Mouse (Mus musculus): ENCODE measurements at regions not wholly inside any gene's neighbourhood (a gene's known extent, or its start where the extent isn't known, plus 50 kb on each side); places are given as distances from the start of the nearest gene placed in this dataset.
A peak's percentile ranks its signal among the peaks of the same experiment; 100 is the strongest.
"Not testable (repeated sequence)": the region's sequence is repeated elsewhere in the genome, so short reads cannot be mapped to it uniquely, and the experiment has no call there.

DNA sequence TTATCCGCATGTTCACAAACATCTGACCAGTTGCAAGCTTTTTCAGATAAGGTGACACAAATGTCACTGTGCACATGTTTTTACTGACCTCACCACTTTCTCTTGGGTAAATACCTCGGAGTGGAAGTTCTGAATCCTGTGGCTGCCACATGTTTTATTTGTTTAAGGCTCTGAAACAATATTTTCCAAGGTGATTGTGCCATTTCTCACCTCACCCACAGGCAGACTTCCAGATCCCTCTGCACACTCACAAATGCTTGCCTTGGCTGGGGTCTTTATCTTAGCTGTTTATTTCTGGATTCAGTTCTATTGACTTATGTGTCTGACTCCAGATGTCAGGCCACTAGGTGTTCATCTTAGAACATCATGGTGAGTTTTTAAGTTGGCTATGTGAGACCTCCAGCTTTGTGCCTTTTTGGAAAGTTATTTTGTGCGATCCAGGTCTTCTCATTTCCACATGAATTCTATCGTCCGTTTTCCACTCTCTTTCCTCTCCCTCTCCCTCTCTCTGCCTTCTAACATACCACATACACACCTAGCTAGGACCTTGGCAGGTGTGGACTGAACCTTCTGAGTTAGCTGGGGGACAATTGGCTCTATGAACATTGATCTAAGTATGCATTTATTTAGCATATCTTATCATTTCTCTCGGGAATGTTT, 133.6 kb downstream of the Dll1 start:
- no peak for ATAC-seq

DNA sequence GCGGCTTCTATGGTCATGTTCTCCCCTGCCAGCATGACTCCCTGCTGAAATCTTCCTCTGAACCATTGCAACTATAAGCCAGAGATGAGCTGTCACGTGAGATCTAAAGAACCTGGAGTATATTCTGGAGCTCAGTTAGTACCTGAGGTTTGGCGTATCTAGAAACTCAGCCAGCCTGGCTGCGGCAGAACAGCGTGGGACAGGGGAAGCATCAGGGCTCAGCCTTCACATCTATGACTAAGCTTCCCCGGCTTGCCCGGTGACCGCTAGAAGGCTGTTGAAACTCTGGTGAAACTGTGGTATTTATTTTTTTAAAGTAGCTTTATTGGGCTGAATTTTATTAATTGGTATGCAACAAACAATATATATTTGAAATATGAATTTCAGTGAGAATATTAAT, 134.3 kb downstream of the Dll1 start:
- no peak for ATAC-seq

DNA sequence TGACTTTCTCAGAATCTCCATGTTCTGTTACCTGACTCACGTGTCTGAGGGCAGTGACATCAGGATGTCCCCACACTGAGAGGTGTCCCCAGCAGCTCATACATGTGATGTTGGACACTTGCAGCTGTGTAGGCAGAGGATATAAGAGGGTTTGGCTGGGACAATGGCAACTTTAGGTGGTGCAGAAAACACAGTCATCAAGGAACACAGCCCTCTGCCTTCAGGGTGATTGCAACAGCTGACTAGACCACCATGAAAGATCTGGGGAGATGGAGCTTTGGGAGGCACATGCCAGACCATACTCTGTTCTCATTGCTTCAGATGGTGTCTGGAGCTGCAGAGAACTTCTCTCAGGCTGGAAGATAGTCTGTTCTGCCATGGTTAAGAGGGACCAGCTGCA, 135.2 kb downstream of the Dll1 start:
- ATAC-seq = no peak

DNA sequence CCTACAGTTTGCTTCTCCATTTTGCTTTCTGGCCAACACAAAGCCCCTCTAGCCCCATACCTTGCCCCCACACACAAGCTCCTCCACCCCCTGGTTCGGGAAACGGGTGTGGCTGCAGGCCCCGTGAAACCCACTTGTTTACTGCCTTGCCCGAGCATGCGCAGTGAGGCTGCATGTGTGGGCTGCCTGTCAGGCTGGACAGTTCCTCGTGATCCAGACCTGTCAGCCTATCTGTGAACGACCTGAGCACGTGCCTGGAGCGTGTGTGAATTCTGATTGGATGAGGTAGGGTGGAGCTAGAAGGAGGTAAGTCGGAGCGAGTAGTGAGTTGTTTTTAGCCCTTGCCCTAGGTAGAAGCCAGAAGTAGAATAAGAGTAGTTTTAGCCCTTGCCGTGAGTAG, 136.0 kb downstream of the Dll1 start:
- not testable (repeated sequence) for ATAC-seq

DNA sequence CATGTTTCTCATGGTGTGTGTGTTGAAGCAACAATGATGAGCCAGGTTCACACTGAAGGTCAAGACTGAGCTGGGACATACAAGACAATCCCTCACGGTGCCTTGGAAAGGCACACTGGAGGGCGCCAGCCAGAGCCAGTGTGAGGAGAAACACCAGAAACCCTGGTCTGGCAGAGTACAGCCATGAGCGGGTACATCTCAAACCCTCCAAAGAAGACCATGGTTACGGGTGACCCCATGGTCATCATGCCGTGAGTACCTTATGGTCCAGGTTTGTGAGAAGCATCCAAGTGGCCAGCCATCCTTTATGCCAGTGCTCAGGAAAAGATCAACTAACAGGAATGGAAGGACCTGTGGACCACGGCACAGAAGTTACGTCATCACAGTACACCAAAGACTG, 136.7 kb downstream of the Dll1 start:
- ATAC-seq = no peak

DNA sequence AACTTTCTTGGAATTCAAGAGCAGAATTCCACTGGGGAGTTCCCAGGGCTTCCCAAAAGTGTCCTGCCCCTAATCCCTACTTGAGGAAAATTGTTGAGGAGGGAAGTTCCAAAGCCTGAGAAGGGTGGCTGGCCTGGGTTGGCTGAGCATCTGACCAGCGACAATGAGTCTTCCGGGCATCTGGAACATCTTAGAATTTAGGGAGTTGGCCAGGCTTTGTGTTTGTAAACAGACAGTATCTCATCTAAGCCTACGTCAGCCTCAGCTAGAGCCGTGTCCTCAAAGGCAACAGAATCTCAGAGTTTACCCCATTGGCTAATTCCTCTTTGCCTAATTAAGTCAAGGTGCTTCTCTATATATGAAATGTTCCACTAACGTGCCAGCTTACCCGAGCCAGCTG, 141.6 kb downstream of the Dll1 start:
- no peak for ATAC-seq

DNA sequence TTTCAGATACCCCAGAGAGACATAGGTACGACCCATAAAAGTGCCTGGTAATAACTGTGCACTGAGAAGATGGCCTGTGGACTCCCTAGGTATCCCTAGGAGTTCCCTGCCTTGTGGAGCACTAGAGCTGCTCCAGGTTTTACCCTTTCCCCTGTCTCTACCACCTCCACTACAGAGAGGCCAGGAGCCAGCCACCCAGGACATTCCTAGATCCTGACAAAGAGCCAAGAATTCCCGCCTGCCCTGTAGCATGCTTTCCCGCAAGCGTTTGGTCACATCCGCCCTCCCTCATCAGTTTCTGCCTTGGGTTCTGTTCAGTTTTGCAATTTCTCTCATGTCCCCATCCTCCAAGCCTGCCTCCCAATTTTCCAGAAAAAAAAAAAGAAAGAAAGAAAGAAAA, 145.5 kb downstream of the Dll1 start:
- ATAC-seq = no peak

DNA sequence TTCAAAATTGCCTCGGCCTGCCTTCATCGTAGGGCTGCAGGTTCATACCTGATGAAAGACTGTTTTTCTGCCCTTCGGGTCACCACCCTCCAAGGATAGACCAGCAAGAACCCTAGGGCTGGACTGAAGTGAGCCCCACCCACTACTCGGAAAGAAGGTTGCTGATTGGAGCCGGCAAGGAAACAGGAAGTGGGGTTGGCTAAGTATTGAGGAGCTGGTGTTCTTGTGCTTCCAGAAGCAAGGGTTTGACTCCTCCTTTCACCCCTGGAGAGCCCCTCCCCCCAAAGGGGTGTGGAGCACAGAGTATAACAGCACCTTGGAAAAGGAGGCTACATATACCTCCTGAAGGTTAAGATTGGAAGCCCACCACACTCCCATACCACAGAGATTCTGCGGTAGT, 147.5 kb downstream of the Dll1 start:
- ATAC-seq = no peak

DNA sequence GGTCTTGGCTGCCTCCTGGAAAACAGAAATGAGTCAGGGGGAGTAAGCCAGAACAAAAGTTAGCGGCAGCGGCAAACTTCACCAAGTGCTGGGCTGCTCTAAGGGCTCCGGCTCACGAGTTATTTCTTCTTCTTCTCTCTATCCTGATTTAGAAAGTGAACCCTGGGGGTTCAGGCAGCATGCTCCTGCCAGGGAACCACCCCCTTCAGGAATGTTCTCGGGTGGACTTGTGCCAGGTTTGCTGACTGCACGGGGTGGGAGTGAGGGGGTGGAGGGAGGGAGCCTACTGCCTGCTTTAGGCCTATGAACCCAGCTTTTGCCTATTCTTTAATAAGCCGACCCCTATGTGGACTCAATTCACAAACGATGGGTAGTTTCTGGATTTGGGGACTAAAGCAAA, 148.6 kb downstream of the Dll1 start:
- no peak for ATAC-seq

DNA sequence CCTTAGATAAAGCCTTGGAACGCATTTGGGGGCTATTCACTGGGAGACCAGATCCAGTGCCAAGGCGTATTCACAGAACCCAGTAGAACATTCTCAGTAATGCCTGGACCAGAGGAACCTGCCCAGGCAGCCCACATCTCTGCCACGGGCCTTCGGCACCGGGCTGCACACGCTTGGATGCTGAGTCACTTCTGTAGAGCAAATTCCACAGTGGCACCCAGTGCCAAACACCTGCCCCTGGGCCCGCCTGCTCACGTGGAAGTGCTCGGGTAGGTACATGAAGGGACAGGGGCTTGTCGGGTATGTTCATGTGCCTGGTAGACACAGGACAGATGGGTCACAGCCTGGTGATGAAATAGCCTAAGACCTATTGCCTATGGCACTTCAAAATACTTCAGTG, 152.8 kb downstream of the Dll1 start:
- no peak for ATAC-seq

DNA sequence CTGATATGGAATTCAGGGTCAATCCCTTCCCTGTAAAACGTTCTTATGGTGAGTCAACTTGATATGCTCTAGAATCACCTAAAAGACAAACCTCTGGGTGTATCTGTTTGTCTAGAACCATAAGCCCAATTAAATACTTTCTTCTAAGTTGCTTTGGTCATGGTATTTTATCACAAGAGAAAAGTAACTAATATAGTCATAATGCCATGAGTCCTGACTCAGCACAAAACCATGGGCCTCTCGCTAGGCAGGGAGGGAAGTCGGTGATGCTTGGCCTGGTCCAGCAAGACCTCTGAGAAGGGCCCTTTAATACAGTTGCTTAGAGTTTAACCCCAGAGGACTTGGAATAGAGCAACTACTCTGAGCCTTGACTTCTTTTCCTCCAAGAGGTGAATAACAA, 153.7 kb downstream of the Dll1 start:
- no peak for ATAC-seq

DNA sequence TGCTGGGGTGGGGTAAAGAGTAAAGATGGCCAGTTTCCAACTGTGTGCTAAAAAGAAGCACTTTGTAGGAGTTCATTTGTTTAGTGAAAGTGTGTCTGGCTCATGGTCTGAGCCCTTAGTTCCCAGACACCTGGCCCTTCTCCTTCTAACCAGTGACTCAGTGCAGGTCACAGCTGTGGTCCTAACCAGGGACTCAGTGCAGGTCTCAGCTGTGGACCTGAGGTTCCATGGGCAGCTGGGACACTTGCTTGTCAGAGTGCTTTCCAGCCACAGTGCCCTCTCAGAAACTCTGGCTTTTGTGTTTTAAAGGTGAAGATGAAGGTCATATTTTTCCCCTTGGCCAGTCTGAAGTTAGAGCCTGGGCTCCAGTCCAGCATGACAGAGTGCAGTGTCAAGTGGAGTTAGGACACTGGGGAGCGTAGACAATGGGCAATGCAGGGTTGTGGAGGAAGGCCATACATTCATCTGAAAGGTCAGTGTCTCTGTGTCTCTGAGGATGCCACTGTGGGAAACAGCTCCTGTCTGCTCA, 162.5 kb downstream of the Dll1 start:
- ATAC-seq = no peak

DNA sequence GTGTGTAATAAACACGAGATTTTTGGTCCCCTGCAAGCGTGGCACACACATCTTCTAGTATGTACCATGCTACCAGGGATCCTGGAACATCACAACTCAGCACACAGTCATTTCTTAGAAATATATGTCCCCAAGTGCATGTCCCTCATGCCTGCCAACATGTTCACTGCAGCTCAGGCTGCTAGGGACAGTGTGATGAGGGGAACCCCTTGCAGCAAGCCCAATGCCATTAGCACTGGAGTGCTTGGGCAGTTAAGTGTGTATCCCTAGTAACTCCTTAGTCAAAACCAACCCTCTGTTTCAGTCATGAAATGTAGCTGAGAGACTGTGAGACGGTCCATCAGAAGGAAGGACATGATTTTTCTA, 167.5 kb upstream of the Gm3448 start:
- ATAC-seq = no peak

DNA sequence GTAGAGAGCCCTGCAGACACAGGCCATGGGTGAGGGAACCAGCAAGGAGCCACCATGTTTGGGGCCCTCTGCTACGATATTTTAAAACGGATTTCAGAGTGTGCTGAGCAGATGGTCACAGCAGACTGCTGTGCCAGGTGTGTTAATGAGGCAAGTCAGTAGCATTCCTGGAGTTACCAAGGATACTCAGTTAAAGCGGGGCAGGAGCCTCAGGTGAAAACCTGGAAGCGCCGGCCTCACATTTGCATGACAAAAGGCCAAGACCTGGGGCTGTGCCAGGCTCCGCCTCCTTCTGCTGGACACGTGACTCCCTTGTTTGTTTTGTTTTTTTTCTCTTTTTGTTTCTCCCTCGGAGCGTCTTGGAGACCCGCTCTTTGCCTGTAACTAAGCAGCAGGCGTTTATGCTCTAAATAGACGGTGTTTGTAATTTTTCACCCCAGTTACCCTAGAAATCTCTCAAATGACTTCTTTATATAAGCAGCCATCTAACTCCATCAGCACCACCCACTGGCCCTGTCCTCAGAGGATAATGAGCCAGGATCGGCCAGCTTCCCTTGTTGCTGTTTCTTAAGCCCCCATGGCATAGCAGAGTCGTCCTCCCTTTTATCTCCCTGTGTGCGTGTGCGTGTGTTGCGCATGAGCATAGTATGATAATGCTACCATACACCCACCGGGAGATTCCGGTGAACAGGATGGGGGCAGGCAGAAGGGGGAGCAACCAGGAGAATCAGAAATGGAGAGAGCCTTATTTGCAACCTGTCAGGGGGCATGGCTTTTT, 166.9 kb upstream of the Gm3448 start:
- no peak for ATAC-seq

DNA sequence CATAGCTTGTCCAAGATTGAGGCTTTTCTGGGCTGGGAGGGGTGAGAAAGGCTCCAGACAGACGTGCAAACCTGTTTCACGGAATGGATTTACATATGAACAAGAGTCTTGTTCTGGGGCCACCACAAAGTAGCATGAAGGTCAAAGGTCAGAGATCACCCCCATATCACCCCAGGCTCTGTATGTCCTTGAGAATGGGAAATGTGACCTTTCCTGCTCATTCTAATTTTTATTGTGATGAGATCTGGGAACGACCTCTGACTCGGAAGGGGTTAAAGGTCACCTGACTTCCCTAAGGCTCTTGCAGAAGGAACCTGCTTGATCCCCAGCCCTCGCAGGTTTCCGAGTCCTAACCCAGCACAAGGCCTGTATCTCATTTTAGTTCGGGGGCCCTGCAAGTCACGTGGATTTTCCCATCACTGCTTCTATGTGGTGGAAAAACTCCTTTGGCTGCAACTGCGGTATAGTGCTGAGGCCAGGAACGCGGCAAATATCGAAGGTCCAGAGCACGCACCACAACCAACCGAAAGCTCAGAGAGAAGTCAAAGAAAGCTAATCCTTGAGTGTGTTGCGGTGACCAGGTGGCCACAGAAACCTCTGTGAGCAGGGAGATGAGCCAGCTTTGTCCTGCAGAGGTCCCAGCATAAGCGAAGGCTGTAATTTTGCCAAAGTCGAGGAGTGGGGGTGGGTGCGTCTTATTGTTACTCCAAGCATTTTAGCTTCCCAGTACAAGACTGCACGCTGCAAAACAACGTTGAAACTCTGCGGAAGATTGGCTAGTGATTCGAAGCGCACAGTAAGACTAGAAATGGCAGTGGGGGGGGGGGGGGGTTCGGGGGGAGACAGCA, 166.1 kb upstream of the Gm3448 start:
- no peak for ATAC-seq

DNA sequence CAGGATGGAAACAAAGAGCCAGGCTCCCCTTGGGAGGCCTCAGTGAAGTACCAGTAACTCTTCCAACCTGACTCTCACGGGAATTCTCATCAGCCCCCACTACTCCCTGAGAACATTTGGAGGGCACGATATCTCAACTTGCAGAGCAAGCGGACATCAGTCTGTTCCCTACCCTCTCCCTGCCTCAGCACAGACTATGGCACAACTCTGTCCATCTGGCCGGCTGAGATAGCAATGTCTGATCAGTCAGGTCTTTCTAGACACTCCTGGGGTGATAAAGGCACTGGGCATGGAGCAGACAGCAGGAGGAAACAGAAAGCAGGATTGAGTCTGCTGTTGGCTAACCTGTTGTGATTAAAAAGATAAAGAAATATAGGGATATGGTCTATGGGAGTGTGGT, 164.5 kb upstream of the Gm3448 start:
- no peak for ATAC-seq

DNA sequence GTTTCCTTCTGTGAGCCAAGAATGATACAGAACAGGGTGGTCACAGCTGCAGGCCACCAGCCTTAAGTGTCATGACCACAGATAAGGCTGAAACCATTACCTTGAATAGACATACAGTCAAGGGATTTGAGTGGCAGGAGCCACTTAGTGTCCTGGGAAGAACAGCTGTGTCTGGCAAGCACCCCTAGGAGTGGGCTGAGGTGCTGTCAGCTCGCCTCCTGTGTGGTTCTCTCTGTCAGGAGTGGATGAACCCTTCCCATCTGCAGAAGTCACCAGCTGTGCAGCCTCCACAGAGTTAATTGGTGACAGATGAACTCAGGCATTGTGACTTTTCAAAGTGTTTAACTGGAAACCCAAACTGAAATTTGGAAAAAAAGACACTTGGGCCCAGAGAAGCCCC, 163.2 kb upstream of the Gm3448 start:
- no peak for ATAC-seq

DNA sequence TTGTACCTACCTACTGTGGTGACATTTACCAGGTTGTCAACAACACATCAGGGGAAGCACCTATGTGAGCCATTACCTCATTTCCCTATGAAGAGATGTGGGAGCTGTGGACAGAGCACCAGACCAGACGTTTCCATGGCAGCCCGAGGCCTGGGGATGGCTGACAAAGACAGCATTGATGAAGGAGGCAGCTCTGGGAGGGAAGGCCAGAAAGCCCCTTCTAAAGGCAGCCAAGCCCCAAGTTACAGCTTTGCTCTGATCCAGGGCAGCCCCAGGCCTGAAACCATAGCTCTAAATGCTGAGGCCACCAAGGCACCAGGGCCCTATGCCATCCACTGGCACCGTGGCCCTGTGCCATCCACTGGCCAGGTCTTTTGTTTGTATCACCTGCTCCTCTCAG, 157.9 kb upstream of the Gm3448 start:
- peak; percentile 56 for ATAC-seq

DNA sequence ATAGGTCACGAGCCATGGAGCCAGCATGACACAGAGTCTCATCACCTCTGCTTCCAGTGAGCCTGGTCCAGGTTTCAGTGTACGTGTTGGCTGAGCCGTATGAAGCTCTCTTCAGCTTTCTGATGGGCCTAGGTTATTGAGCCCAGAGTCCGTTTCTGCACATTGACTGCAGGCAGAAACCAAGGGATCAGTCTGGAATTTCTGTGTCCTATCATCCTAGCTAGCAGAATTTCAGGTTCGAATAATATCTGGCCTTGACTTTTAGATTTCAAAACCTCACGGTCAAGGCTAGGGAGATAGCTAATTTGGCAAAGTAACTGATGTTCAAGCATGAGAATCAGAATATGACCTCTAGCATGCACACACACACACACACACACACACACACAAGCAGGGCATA, 156.0 kb upstream of the Gm3448 start:
- ATAC-seq = no peak

DNA sequence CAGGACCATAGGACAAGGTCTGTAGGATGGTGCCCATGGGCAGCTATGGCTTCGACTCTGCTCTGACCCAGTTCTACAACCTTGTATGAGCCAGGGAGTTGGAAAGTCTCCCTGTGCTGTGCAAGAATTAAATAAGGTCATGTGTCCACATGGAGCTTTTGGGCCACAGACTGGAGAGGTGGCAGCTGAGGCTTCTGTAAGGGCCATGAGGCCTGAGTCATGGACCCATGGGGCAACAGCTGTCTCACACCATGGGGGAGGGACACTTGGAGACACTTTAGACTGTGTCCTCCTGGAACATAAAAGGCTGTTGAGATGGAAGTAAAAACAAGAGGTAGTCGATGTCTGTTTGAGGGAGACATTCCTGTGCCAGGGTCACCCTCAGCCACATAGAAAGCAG, 154.5 kb upstream of the Gm3448 start:
- no peak for ATAC-seq

DNA sequence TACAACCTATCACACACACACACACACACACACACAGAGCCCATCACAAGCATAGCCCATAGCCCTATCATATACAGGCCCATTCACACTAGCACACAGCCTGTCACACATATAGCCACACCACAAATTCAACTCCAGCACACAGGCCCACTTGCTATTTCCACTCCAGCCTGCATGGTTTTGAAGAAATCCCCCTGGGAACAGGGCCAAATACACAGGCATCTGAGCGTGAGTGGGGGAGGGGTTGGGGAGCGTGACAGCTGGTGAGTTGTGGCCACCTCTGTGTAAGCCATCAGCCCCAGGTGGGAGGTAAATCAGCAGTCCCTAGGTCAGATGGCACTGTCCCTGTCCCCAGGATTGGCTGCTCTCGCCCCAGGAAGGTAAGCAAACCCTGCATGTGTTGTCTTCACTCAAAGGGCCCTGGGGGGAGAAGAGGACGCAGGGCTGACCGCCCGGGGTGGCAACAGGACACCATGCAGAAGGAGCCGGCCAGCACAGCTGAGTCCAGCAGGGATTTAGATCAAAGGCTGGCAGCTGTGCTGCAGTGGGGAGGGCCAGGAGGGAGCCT, 153.6 kb upstream of the Gm3448 start:
- ATAC-seq = no peak

DNA sequence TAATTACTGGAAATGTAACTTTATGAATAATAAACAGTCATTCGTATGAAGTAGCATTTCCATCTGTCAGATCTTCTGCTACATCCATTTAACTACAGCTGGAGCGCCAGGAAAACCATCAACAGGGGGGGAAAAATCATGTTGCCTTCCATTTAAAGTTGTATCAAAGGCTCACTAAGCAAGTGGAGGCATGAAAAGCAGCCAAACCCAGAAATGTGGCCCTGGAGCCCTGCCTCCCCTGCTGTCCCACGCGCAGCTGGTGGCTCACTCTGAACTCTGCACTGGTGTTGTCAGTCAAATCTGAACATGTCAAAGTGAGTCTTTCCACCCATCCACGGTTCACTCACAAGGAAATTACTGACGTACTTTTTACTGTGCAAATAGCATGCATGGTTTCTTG, 152.5 kb upstream of the Gm3448 start:
- no peak for ATAC-seq

DNA sequence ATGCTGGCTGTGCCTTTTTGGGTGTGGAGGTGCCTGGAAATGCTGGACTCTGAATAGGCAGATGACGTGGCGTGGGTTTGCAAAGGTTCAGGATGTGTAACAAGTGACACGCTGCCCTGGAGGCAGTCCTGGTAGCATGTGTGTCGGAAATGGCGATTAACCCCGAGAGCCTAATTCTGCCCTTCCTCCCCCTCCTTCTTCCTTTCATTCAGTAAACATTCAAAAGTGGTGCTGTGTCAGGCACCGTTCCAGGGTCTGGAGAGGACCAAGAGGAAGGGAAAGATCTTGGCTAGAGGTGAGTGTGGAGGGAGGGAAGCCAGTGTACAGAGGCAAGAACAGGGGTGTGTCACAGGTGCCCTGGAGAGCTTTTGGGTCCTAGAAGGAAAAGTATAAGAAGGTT, 151.5 kb upstream of the Gm3448 start:
- ATAC-seq = no peak

Measured in CD4-positive, CD25-positive, alpha-beta regulatory T cell, adult 4 months (primary cell).